Mouse (Mus musculus) right cerebral cortex, adult 2 months (tissue): ENCODE results near the gene 0610010K14Rik.
A peak's percentile ranks its signal among the peaks of the same experiment; 100 is the strongest.

Source experiments
- DNase-seq, 2 experiments: peaks; one replicate each; pipeline ENCODE4 v3.0.0; 2021 to 2022; ENCODE audit warnings: low spot score in 2 of 2

0610010K14Rik gene

DNA sequence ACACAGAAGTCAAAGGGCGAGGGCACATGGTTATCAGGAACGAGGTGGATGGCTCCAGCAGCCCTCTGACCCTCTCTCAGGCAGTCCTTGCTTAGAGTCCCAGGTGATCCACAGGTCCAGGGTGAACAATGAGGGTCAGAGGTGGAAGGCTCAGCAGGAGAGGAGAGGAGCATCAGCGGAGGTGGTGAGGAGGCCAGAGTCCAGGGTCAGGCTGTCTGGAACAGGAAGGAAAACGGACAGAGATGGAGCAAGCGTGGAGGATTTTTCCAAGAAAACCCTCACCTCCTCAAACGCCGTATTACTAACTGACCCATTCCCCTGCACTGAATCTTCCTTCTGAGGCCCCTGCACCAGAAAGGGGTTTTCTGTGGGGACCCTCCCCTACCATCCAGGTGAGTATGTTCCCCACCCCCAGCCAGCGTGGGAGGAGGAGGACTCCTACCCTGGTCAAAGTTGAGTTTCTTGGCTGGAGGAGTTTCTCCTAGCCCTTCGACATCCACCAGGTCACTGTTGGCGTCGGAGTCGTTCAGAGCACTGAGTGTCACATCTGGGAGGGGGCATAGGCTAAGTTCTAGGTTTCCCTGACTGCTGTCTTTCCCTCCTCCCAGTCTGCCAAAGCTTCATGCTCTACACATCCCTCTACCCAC, 2.3 kb downstream of the 0610010K14Rik start:
- DNase-seq = no peak

DNA sequence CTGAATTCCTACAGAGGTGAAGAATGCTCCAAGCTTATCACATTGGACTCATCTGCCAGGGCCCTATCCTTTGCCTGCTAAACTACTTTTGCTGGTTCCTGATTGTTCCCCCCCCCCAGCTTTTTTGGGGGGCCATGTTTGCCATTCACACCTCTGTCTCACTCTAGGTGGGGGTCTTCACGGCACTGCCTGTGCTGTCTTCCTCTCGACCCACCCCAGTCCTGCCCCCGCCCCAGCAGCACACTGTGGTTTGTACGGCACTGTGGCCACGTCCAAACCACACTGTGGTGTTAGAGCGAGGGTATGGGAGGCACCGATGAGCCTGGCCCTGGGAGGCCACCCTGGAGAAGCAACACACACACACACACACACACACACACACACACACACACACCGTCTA, 3.2 kb downstream of the 0610010K14Rik start:
- DNase-seq = no peak

DNA sequence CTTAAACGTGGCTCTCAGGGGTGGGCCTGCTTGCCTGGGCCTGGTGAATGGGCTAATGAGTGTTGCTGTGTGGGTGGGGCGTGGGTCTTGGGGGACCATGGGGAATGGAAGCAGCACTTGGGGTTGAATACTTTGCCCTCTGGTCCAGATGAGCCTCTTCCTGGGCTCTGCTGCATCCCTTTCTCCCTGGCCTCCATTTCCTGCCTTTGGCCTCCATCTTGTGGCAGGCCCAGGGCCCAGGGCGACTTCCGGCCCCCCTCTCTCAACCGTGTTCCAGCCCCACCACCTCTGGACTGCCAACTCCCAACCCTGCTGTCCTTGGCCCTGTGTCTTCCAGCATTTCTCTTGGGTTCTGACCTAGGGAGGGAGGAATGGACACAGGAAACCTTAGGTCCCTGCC, 3.7 kb downstream of the 0610010K14Rik start:
- no peak for DNase-seq

DNA sequence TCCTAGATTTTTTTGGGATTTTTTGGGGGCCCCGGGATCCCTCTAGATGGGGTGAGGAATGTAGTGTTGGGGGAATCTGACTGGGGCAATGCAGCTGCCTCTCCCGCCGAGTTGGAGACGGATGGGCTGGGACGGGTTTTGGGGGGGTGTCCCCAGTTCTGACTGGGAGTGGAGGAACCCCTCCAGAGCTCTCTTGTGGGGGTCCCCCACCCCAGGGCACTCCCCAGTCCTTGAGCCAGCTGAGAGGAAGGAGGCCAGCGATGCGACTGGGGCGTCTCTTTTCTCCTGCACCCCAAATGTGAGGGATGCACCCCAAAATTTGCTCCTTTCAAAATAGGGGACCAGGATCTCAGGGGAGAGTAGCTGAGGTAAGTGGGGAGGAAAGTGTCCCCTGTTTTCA, 4.7 kb downstream of the 0610010K14Rik start:
- DNase-seq = no peak

DNA sequence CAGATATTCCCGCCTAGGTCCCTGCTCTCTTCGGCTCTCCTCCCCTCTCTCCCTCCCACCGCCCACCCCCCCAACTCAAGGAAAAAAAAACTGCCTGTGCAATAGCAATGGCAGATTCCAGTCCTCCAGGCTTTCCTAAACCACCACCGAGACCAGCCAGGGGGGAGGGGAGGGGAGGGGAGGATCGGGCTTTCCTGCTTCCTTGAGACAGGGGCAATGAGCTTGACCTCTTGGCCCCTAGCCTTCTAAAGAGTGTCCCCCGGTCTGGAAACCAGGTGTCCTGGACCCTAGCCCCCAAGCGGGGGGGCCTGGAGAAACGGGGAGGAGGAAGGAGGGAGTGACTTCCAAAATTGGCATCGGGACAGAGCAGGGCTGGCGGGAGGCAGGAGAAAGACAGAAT, 5.2 kb downstream of the 0610010K14Rik start:
- no peak for DNase-seq

DNA sequence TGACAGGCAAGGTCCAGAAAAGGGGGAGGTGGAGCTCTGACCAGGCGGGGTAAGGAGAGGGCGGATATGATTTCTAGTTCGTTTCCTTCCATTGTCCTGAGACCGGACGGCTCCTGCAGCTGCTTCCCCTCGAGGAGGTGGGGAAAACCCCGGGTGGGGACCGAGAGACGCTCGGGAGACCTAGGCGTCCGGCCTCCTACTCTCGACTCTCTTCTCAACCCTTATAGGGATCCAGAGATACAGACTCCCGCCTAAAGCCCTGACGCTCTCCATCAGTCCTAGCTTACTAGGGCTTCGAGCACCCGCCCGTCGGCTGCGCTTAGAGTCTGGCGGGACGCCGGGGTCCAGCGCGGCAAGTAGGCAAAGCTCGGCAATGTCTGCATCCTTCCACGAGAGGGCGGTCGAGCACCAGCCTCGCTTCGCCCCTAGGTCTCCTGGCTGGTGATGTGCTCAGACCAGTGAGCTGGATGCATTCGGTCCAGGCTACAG, 7.4 kb downstream of the 0610010K14Rik start:
- peak in 1 of 2 experiments; percentile 76 for DNase-seq

DNA sequence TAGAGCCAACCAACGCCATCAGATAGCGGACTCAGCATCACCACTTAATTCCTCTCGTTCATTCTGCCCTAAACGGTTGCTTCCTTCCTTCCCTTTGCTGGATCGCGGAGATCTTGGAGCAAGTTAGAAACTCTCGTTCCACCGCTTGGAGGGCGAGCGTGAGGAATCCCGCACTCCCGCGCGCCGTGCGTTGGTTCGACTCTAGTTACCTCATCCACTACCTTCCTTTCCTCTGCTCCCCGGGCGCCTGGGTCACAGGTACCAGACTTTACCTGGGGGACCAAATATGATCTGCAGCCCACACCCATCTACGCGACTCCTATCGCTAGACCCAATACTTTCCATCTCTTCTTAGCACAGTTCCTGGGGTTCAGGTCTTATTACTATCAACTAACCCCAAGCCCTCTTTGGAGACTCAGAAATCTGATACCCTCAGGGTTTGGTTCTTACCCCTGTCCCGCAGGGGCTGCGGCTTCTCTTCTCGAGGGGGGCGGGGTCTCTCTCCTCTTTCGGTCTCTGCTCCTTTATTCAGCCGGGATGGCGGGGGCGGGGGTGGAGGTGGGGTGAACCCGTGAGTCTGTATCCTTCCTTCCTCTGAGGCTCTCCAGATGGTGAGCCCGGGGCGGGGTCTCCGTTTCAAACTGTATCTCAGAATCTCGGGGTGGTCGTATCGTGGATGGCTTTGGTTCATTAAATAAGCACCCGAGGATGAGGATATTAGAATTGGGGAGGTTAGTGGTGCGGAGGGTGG, 8.3 kb downstream of the 0610010K14Rik start, which contains the start of gene Bcl6b:
TSS of gene Bcl6b (minus strand) at position 539 of the 751 bp plus-strand sequence.
- no peak for DNase-seq

DNA sequence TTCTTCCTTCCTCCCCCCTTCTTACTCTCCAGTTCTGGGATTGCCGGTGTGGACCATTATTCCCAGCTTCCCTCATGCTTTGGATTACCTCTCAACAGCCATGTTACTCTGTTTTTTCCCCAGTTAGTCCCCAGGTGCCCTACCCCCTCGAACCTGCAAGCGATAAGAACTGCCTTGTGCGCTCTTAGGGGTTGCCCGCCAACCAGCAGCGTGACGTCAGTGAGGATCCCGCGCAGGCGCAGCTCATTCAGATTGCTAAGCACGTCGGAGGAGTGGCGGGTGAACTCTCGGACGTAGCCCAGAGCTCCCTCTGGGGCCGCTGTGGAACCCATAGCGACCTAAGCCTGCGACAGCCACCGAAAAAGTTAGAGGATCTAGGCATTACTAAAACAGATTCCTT, 8.9 kb downstream of the 0610010K14Rik start:
- DNase-seq = peak; percentile 74 to 79

DNA sequence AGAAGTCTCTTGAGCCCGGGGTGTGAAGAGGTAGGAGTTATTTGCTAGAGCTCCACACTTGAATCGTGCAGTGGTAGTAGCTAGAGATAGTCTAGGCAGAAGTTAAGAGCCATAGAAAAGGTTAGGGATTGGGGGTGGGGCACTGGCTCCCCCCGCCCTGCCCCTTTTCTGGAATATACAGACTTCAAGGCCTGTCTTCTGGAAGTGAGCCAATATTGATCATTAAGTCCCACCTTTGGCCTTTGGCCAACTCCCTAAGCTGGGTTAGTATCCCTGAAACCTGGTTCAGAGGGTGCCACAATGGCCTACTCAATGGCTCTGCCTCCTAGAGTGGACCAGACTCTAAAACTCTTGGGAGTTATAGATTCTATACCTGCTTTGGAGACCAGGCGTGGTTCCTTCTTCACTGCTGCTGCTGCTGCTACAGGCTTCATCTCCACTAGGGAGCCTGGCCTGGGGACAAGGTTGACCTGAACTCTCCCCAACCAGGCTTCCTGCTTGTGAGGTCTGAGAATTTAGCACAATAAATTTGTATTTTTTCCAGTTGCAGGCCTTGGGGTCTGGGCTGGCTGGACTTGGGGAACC, 10.0 kb downstream of the 0610010K14Rik start:
- no peak for DNase-seq

DNA sequence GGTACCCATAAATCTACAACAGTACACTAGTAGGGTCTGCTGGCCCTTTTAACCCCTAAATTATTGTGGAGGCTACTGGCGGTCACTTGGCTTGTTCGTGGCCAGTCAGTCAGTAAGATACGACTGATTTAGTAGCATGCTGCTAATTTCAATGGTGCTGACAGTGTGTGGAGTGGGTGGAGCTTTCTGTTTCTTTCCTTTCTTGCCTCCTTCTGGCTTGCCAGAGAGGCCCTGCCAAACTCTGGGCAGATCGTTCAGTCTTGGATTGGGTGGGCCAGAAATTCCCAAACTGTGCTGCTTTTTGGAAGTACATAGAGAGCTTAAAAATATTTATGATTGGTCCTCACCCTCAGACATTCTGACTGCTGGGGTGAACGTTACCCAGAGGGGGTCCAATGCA, 10.6 kb downstream of the 0610010K14Rik start:
- DNase-seq = no peak

DNA sequence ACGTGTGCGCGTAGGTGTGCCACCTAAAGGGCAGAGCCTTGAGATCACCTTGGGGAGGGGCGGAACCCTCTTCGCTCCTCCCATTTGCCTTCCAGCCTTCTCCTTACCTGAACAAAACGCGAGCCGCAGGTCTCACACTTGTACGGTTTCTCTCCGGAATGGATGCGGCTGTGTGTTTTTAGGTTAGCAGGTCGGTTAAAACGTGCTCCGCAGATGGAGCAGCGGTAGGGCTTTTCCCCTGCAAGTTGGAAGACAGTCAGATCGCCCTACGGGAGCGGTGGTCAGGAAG, 11.2 kb downstream of the 0610010K14Rik start:
- no peak for DNase-seq

DNA sequence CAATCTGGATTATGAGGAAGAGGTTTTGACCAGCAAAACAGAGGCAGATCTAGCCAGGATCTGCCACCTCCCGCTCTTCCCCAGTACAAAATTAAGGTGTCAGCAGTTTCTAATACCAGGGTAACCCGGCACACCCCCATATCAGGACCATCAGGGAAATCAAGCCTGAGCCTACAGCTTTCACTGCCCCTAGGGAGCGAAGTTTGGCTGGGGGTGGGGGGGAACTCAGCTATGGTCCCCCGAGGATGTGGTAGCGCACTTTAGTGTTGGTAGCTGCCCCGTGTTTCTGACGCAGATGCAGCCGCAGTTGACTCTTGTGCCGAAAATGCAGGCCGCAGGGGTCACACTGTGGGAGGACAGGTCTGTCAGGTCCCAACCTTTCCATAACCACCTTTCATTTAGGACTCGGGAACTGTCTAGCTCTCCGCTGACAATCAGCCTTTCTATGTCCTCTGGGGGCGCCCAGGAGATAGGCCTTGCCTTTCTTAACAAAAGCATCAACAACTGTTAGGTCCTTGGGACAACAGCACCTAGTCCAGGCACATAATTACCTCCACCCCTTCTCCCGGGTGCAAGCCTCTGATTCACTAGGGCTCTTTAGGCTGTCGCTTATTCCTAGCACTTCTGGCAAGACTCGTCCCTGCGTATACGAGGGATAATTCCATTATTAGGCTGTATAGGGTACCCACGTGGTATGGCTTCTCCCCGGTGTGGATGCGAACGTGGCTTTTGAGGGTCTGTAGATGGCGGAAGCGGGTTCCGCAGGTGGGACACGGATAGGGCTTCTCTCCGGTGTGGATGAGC, 11.7 kb downstream of the 0610010K14Rik start:
- no peak for DNase-seq

DNA sequence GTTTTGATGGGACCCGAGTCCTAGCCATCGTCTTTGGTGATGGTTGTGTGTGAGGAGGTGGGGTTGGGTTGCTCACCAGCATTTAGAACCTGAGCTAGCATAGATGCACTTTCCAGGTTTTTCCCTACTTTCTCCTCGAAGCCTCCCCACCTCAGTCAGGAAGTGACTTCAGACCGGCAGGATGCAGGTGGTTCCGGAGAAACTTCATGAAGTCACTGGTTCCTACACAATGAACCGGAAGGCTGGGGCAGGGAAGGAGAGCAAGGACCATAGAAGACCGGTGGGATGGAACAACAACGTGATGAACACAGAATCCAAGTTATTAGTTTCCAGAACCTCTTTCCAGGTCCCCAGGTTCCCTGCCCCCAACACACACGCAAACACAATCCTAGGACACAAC, 14.0 kb downstream of the 0610010K14Rik start:
- DNase-seq = no peak

DNA sequence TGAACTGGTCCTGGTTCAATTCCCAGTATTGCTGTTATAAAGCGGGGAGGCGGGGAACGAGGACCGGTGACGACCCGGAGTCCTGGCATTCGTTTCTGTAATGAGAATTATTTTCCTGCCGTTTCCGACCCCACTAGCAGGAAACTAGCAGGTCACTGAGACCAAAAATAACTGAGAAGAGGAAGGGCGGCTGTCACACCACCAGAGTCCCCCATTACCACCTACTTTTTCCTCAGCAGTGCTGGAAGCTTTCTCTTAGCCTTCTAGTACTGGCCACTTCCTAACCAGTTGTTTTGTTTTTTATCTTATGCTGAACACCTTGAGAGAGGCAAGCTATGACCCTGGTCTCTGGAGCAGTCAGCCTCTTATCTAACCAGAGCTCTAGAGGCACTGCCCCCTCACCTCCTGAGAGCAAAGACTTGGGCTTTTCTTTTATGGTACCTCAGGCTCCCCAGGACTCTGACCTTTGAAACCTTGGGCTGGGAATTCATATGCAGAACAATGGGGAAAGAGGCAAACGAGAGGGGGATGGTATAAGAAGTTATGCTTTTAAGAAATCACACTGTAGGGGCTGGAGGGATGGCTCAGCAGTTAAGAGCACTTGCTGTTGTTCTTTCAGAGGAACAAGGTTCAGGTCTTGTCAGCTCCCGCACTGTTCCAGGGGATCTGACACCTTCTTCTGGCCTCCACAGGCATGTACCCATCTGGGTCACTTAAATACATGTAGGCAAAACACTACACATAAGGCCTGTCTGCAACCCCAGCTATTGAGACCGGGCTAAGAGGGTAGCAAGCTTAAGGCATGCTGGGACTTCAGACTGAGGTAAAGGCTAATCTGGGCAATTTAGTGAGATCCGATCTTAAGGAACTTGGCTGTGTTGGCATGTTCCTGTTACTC, 15.9 kb downstream of the 0610010K14Rik start:
- no peak for DNase-seq

DNA sequence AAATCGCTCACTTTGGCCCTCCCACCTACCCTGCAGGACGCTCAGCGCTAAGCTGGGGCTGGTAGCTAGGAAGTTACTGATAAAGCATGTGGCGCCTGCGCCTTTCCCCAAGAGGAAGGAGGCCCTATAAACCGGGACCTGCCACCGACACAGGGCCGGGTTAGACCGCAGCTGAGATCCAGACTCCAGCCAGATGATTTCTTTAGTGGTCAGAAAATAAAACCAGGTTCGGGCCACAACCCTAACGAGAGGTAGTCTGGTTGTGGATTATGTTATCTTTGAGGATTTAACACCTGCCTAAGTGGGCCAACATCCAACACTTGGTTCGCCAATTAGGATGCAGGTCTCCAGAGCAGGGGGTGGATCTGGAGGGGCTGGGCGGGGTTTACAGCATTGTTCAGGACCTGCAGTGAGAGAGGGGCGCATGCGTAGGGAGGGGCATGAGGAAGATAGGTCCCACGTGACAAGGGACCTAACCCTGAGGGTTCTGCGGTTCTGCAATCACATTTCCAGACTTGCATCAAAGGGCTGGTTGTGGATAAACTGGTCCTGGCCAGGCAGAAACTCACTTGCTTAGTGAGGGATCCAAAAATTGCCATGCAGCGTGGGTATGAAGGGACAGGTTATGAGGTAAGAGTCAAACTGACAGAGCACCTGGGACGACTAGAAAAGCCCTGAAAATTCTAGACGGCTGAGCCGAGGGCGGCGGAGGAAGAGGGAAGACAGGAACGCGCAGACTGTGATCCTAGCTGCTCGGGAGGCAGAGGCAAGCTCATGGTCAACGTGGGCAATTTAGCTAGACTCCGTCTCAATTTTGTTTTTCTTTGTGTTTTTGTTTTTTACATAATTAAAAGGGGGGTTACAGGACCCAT, 16.7 kb downstream of the 0610010K14Rik start, which contains the start of gene Slc16a13:
TSS of gene Slc16a13 (minus strand) at position 334 of the 872 bp plus-strand sequence.
- DNase-seq = peak; percentile 94 to 96

DNA sequence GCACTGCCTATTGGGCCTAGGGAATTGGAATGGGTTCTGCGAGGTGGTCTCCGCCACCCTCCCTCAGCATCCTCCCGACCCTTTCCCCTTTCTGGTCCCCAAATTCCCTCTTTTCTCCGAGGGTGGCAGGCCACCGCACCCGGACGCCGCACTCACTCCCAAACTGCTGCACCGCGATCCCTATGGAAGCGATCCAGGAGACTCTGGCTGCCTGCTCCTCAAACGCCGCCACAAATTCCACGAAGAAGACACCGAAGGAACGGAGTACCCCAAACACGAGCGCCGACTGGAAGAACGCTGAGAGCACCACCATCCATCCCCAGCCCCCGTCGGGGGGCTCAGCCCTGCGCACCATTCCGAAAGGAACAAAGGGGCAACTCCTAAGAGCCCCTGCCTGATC, 17.4 kb downstream of the 0610010K14Rik start:
- DNase-seq = no peak

DNA sequence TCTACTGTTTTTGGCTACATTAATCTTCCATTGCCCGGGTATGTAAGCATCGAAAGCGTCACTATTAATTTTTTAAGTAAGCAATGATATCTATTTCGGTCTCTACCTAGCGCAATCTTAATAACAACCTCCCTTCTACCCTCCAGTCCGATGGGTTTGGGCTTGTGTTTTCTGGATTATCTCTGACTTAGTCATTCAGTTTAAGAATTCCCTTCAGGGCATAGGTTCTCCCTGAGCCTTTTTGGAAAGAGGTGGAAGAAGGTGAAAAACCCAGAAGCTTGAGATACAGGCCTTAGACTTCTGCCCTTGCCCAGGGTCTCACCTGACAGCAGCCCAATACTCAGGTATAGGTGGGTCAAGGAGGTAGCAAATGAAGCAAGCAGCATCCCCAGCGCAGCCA, 17.8 kb downstream of the 0610010K14Rik start:
- no peak for DNase-seq

DNA sequence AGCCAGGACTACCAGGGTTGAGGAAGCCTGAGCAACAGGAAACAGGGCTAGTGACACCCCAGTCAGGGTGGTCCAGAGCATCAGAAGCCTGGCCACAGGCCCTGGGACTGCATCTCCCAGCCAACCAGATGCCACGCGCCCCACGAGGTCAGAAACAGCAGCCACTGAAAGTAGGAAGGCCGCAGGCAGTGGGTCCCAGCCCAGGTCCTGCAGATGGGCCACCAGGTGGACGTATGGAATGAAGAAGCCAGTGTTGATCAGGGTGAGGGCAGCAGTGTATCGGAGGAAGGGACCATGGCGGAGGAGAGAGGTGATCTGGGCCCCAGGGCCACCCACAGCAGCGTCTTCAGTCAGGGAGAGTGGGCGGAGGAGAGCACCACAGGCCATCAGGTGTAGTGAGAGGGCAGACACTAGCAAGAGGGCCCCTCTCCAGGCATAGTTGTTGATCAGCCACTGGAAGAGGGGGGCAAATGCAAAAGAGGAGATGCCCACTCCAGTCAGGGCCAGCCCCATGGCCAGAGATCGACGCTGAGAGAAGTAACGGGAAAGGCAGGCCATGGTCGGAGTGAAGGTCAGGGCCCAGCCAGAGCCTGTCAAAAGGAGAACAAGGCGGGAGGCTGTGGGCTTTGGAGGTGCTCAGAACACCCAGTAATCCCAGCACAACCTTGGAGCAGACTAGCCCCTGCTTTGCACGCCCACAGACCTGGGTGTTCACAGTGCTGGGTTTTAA, 18.8 kb downstream of the 0610010K14Rik start:
- DNase-seq = no peak

DNA sequence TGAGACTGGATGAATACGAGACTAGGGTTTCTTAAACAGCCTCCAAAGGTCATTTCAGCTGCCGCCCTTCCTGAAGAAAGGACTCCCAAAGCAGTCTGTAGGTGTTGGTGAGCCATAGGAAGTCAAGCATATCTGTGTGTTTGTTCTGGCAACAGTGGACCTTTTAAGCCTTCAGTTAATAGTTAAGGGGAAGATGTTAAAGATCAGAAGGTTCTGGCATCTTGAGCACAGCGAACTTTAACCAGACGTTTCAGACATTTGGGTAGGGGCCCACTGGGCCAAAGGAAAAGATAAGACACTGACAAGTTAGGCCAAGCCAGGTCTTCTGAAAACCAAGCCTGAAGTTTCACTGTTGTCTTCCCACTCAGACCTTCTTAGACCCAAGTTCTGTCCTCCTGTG, 19.7 kb downstream of the 0610010K14Rik start:
- no peak for DNase-seq
